ENCODE assay signal across 10 mouse cellular contexts in the genomic region with DNA sequence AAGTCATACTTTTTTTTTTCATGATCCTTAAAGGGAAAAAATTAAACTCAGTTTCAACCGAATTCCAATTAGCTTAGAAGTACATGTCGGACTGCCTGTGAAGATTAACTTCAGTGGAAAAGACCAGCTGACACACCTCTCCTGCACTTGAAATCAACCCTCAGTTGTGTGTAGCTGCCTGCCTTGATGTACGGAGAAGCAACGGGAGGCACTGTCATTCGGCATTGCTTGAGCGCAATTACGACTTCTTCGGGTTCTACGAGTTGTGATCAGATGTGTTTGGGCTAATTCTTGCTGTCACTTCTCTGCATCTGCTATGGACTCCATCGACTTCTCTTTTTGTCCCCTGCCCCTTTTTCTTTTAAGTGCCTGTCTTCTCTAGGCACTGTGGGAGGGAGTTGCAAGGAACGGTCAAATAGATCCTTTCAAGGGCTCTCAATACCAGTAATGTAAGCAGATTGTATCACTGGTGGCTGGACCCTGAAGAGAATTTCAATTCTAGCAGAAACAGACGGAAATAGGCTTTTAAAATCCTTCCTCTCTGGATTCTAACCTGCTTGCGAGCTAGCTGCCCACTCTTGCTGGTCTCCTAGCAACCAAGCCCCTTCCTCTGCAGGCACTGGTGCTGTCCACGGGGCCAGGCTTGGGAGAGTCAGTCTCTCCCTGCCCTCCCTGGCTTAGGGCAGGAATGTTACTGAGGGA. TPM values are rescaled to one million over a fixed set of nuclear protein-coding genes. Genes with fewer than 3 reads are reported as not detected.
DNase-seq lines count a peak whose midpoint lies in the region; ATAC-seq lines count a peak whose summit lies in the region.
"Had no signal": no experiment of that assay in that cellular context is flagged by ENCODE, and none has a peak within 500 bp of the region (broad histone marks: within the 10 kb centered on the region; RNA-seq: fewer than 3 reads in every experiment).

No protein-coding gene starts in this region.

- H3K4me2 ChIP-seq in lung, embryonic 16.5 days (ENCODE audit: low read depth, low read length) = peak overlapping the region; percentile 24
- peak overlapping the region; percentile 50 for H3K4me2 ChIP-seq in forebrain, embryonic 12.5 days
- H3K4me2 ChIP-seq in limb, embryonic 12.5 days = peak overlapping the region; percentile 43
- peak overlapping the region; percentile 27; the same call in 1 of the 2 replicates for H3K4me2 ChIP-seq in stomach, embryonic 14.5 days (replicated peaks; ENCODE audit: low read depth, low read length)
- H3K4me2 ChIP-seq: liver, embryonic 13.5 days had no signal

- DNase-seq in lung, postnatal 10 days = no peak
- no peak for DNase-seq in ovary, adult 18-20 months (ENCODE audit: low spot score)
- DNase-seq: cerebellum, adult 8-10 months; liver, embryonic 13.5 days had no signal

- H3K27ac ChIP-seq in lung, embryonic 16.5 days (ENCODE audit: low read length) = no peak overlapping the region
- H3K27ac ChIP-seq in forebrain, embryonic 12.5 days = peak overlapping the region; percentile 73
- H3K27ac ChIP-seq in limb, embryonic 12.5 days = peak overlapping the region; percentile 42
- H3K27ac ChIP-seq in stomach, embryonic 14.5 days (ENCODE audit: low read length) = peak overlapping the region; percentile 73; the same call in 1 of the 2 replicates
- H3K27ac ChIP-seq: liver, embryonic 13.5 days had no signal

- 14% methylated on average over 14 of the region's 14 CpGs for WGBS in lung, embryonic 16.5 days
- WGBS in forebrain, embryonic 12.5 days = 11% methylated on average over 14 of the region's 14 CpGs
- WGBS in limb, embryonic 12.5 days = 32% methylated on average over 14 of the region's 14 CpGs
- 29% methylated on average over 14 of the region's 14 CpGs for WGBS in stomach, embryonic 14.5 days

- no peak overlapping the region for H3K9ac ChIP-seq in lung, embryonic 16.5 days (ENCODE audit: low read length)
- H3K9ac ChIP-seq in forebrain, embryonic 12.5 days = peak overlapping the region; percentile 17; the same call in 1 of the 2 replicates
- peak overlapping the region; percentile 37; the same call in 1 of the 2 replicates for H3K9ac ChIP-seq in limb, embryonic 12.5 days (replicated peaks)
- H3K9ac ChIP-seq in stomach, embryonic 14.5 days (replicated peaks; ENCODE audit: low read depth, low read length) = no peak overlapping the region; the same call in 1 of the 2 replicates
- H3K9ac ChIP-seq: liver, embryonic 13.5 days had no signal

- no peaks in the 10 kb centered on the region for H3K36me3 ChIP-seq in lung, embryonic 16.5 days (ENCODE audit: control insufficient read depth, insufficient read depth, low read length)
- no peaks in the 10 kb centered on the region for H3K36me3 ChIP-seq in forebrain, embryonic 12.5 days (replicated peaks)
- no peaks in the 10 kb centered on the region for H3K36me3 ChIP-seq in limb, embryonic 12.5 days
- no peaks in the 10 kb centered on the region for H3K36me3 ChIP-seq in stomach, embryonic 14.5 days (ENCODE audit: control insufficient read depth, insufficient read depth, low read length)
- H3K36me3 ChIP-seq: liver, embryonic 13.5 days had no signal

- no peaks in the 10 kb centered on the region for H3K27me3 ChIP-seq in lung, embryonic 16.5 days (ENCODE audit: control insufficient read depth, insufficient read depth, low read depth, low read length)
- H3K27me3 ChIP-seq in forebrain, embryonic 12.5 days = peaks cover 28% of the 10 kb centered on the region
- no peaks in the 10 kb centered on the region for H3K27me3 ChIP-seq in limb, embryonic 12.5 days
- no peaks in the 10 kb centered on the region for H3K27me3 ChIP-seq in stomach, embryonic 14.5 days (ENCODE audit: control insufficient read depth, insufficient read depth, low read length)
- H3K27me3 ChIP-seq: liver, embryonic 13.5 days had no signal

- H3K9me3 ChIP-seq in lung, embryonic 16.5 days (ENCODE audit: control insufficient read depth, low read length) = no peaks in the 10 kb centered on the region
- H3K9me3 ChIP-seq in forebrain, embryonic 12.5 days = no peaks in the 10 kb centered on the region
- no peaks in the 10 kb centered on the region for H3K9me3 ChIP-seq in limb, embryonic 12.5 days
- no peaks in the 10 kb centered on the region for H3K9me3 ChIP-seq in stomach, embryonic 14.5 days (ENCODE audit: control insufficient read depth, low read depth, low read length)
- H3K9me3 ChIP-seq: liver, embryonic 13.5 days had no signal

- peaks cover 17% of the 10 kb centered on the region for H3K4me1 ChIP-seq in lung, embryonic 16.5 days (replicated peaks; ENCODE audit: control insufficient read depth, insufficient read depth, low read length)
- H3K4me1 ChIP-seq in forebrain, embryonic 12.5 days = peaks cover 32% of the 10 kb centered on the region
- H3K4me1 ChIP-seq in limb, embryonic 12.5 days (replicated peaks) = peaks cover 25% of the 10 kb centered on the region
- peaks cover 12% of the 10 kb centered on the region for H3K4me1 ChIP-seq in stomach, embryonic 14.5 days (ENCODE audit: control insufficient read depth, insufficient read depth, low read length)
- H3K4me1 ChIP-seq: liver, embryonic 13.5 days had no signal

- H3K4me3 ChIP-seq in lung, embryonic 16.5 days (ENCODE audit: low read length) = peak overlapping the region; percentile 8; the same call in 1 of the 2 replicates
- H3K4me3 ChIP-seq in forebrain, embryonic 12.5 days (replicated peaks) = peak overlapping the region; percentile 20
- peak overlapping the region; percentile 10; the same call in 1 of the 2 replicates for H3K4me3 ChIP-seq in limb, embryonic 12.5 days (replicated peaks)
- no peak overlapping the region for H3K4me3 ChIP-seq in stomach, embryonic 14.5 days (ENCODE audit: low read depth, low read length)
- H3K4me3 ChIP-seq: liver, embryonic 13.5 days had no signal

- ATAC-seq in lung, embryonic 16.5 days (ENCODE audit: low read depth) = no peak
- peak; percentile 75; the same call in 1 of the 2 replicates for ATAC-seq in forebrain, embryonic 12.5 days (ENCODE audit: low FRiP score)
- ATAC-seq in limb, embryonic 12.5 days (ENCODE audit: insufficient number of reproducible peaks, insufficient read depth, low FRiP score, low TSS enrichment, low read depth) = no peak
- ATAC-seq in stomach, embryonic 14.5 days (ENCODE audit: insufficient number of reproducible peaks, insufficient read depth, low FRiP score, low read depth) = no peak
- no peak for ATAC-seq in megakaryocyte, adult 5-6 weeks (ENCODE audit: poor library complexity, severe bottlenecking)
- no peak for ATAC-seq in activated CD4-positive, CD25-positive, alpha-beta regulatory T cell, adult 4 months

RNA-seq across cellular contexts. Expression of a gene that starts 36.0 kb away (rescaled TPM):
- polyA plus RNA-seq in lung, embryonic 16.5 days (2015; fragmentation: Nextera tagmentation; extraction: Ambion mirVana) = 38.9 and 39.1 TPM in 2 replicates
- 47.2 and 47.6 TPM in 2 replicates for polyA plus RNA-seq in forebrain, embryonic 12.5 days (2016; fragmentation: Nextera tagmentation; extraction: Ambion mirVana)
- polyA plus RNA-seq in limb, embryonic 12.5 days (2016; fragmentation: Nextera tagmentation; extraction: Ambion mirVana) = 57.6 and 66.7 TPM in 2 replicates
- polyA plus RNA-seq in stomach, embryonic 14.5 days (2014; fragmentation: Nextera tagmentation; extraction: Ambion mirVana) = 53.3 and 54.6 TPM in 2 replicates
- total RNA-seq in megakaryocyte, adult 5-6 weeks (2015) = 0.43 and 0.91 TPM in 2 replicates
- 0.15 and 0.85 TPM in 2 replicates for total RNA-seq in megakaryocyte, adult 5-6 weeks (2017)
- not detected for polyA plus RNA-seq in activated CD4-positive, CD25-positive, alpha-beta regulatory T cell, adult 4 months (2017; shearing (Covaris generic))

Comparison
In these comparisons a context has a peak if more than half of its experiments do, and no peak if none do; other contexts are left out.
1. H3K9ac ChIP-seq: peak in forebrain, embryonic 12.5 days (single experiment) and limb, embryonic 12.5 days (single experiment); none in lung, embryonic 16.5 days (single experiment) and stomach, embryonic 14.5 days (single experiment).
2. RNA of a gene that starts 36.0 kb away (polyA plus RNA-seq): 57.6 to 66.7 TPM in limb, embryonic 12.5 days, 53.3 to 54.6 TPM in stomach, embryonic 14.5 days, 47.2 to 47.6 TPM in forebrain, embryonic 12.5 days and 38.9 to 39.1 TPM in lung, embryonic 16.5 days; not detected in activated CD4-positive, CD25-positive, alpha-beta regulatory T cell, adult 4 months; every median in the first group is over 10 times any median in the second.
3. Peak in every context shown above with its lines, with median percentiles within 50 percentile points of each other: H3K4me2 ChIP-seq.